Mouse (Mus musculus): ENCODE results near the gene Ptn. TPM values are rescaled to one million over a fixed set of nuclear protein-coding genes. Genes with fewer than 3 reads are reported as not detected.

Gene Ptn
- polyA plus RNA-seq, 1 experiment from 2014 or later, result 317 TPM

GRCm38 (mm10) chr6:36671274-36671673 lies 138.7 kb downstream of the Ptn start:
- Histone ChIP-seq H3K27ac (replicated peaks) (no peak overlapping the region), H3K36me3 (no peaks in the 10 kb centered on the region), H3K27me3 (no peaks in the 10 kb centered on the region), H3K9ac (replicated peaks) (no peak overlapping the region), H3K4me3 (no peak overlapping the region), H3K4me1 (peaks cover 14% of the 10 kb centered on the region), H3K4me2 (replicated peaks) (no peak overlapping the region), H3K9me3 (no peaks in the 10 kb centered on the region)
- 84% methylated on average over 3 of the region's 3 CpGs for WGBS
- ATAC-seq (ENCODE audit: low FRiP score, low read depth), result no peak

Small RNAs within 50 kb of the gene (microRNA-seq; reads per million reads assigned to microRNA genes)
- gene Gm25111, result not detected
